Mouse (Mus musculus): Measurements from ENCODE around the gene Tsen15. TPM values are rescaled to one million over a fixed set of nuclear protein-coding genes. Genes with fewer than 3 reads are reported as not detected.
A peak's percentile ranks its signal among the peaks of the same experiment; 100 is the strongest.

Gene Tsen15
- polyA plus RNA-seq, 1 experiment from 2014 or later = 73.4 TPM

DNA sequence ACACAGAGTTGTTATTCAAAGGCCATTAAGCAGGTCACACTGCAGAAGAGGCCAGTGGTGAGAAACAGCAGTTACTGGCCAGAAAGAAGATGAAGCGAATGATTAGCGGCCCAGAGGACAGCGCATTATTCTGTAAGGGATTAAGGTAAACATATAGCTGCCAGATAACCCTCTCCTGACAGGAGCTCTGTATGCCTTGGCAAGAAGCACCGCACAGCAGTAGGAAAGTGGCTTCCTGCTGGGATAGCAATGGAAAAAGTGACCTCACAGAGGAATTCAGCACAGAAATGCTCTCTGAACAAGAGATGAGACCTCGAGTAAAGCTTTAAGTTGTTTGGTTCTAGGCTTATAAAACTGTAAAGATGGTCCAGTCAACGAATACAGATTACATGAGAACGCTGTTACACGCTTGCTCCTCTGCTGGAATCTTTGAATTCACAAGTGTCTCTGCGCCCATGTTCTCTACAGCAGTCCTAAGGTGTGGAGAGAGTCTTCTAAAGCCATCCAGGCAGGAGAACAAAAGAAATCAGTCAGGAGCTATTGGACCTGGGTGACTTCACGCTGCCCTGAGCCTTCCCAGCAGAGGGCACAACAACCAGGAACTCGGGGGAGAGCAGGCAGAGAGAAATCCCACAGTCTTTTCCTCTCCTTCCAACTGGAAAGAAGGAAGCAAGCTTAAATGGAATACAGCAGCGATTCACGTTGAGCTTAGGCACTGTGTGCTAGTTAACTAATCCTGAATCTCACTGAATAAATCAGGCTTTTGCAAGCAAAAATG, 18.0 kb downstream of the Tsen15 start:
- peak; percentile 54 for DNase-seq (ENCODE audit: low spot score)
- H3K4me2 ChIP-seq (ENCODE audit: low read length) = no peak overlapping the region
- H3K9ac ChIP-seq (ENCODE audit: low read depth, low read length) = no peak overlapping the region
- H3K9me3 ChIP-seq (replicated peaks; ENCODE audit: low read length) = no peaks in the 10 kb centered on the region
- no peaks in the 10 kb centered on the region for H3K4me1 ChIP-seq (replicated peaks; ENCODE audit: insufficient read depth, low read length)
- WGBS = 42% methylated on average over 13 of the region's 13 CpGs
- no peak overlapping the region for H3K27ac ChIP-seq
- TF ChIP-seq CTCF (IDR thresholded peaks at IDR 0.05; ENCODE audit: low read depth) = peak; percentile 39; the same call in 1 of the 2 replicates
- no peak overlapping the region for H3K4me3 ChIP-seq (replicated peaks; ENCODE audit: low read depth, low read length)
- no peak for ATAC-seq (replicated peaks; ENCODE audit: low FRiP score, low read depth)
- 0 out of 2 replicates have a peak, but pooled peaks cover 4% of the 10 kb centered on the region for H3K36me3 ChIP-seq (ENCODE audit: insufficient read depth, low read length)
- H3K27me3 ChIP-seq (ENCODE audit: insufficient read depth, low read length) = no peaks in the 10 kb centered on the region

DNA sequence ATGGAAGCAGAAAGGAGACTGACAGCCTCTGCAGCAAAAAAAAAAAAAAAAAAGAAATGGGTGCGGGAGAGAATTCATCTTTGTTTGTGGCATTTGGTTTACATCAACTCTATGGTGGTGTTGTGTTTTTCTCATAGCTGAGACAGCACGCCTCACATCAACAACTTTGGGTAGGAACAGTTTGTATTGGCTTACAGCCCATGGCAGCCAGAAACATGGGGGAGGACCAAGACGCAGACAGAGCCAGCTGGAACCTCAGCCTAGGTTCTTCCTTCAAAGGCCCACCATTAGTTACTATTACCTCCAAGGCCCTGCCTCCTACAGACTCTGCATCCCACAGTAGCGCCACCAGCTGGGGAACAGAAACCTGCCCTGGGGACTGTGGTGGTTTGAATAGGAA, 29.8 kb downstream of the Tsen15 start:
- no peaks in the 10 kb centered on the region for H3K27me3 ChIP-seq (ENCODE audit: insufficient read depth, low read length)
- WGBS = 57% methylated on average over 4 of the region's 4 CpGs
- no peak overlapping the region for H3K4me3 ChIP-seq (replicated peaks; ENCODE audit: low read depth, low read length)
- no peaks in the 10 kb centered on the region for H3K36me3 ChIP-seq (ENCODE audit: insufficient read depth, low read length)
- DNase-seq (ENCODE audit: low spot score) = peak; percentile 63
- H3K4me2 ChIP-seq (ENCODE audit: low read length) = no peak overlapping the region
- no peak for ATAC-seq (replicated peaks; ENCODE audit: low FRiP score, low read depth)
- H3K27ac ChIP-seq = no peak overlapping the region
- H3K9ac ChIP-seq (ENCODE audit: low read depth, low read length) = no peak overlapping the region
- no peaks in the 10 kb centered on the region for H3K9me3 ChIP-seq (replicated peaks; ENCODE audit: low read length)
- H3K4me1 ChIP-seq (replicated peaks; ENCODE audit: insufficient read depth, low read length) = no peaks in the 10 kb centered on the region
- TF ChIP-seq CTCF (IDR thresholded peaks at IDR 0.05; ENCODE audit: low read depth) = no peak

DNA sequence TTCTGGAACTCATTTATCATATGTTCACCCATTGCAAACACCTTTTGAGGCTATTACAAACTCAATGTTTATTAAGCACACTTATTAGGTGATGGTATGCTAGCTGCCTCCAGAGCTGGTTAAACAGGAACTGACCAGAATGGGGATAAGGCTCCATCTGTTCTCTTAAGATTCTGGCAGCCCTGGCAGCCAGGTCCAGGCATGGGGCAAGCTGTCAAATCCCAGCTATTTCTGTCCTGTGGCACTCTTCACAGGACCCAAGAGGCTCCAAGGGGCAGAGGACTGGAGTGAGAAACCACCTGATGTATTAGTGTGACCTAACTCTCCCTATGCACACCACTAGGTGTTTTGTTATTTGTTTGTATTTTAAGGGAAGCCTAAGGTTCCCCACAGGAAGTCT, 38.5 kb downstream of the Tsen15 start:
- H3K9ac ChIP-seq (ENCODE audit: low read depth, low read length) = no peak overlapping the region
- H3K4me1 ChIP-seq (replicated peaks; ENCODE audit: insufficient read depth, low read length) = no peaks in the 10 kb centered on the region
- H3K9me3 ChIP-seq (replicated peaks; ENCODE audit: low read length) = no peaks in the 10 kb centered on the region
- no peak overlapping the region for H3K27ac ChIP-seq
- no peaks in the 10 kb centered on the region for H3K36me3 ChIP-seq (ENCODE audit: insufficient read depth, low read length)
- ATAC-seq (replicated peaks; ENCODE audit: low FRiP score, low read depth) (no peak), DNase-seq (ENCODE audit: low spot score) (no peak)
- no peak for TF ChIP-seq CTCF (IDR thresholded peaks at IDR 0.05; ENCODE audit: low read depth)
- no peak overlapping the region for H3K4me2 ChIP-seq (ENCODE audit: low read length)
- H3K4me3 ChIP-seq (replicated peaks; ENCODE audit: low read depth, low read length) = no peak overlapping the region
- H3K27me3 ChIP-seq (ENCODE audit: insufficient read depth, low read length) = no peaks in the 10 kb centered on the region

DNA sequence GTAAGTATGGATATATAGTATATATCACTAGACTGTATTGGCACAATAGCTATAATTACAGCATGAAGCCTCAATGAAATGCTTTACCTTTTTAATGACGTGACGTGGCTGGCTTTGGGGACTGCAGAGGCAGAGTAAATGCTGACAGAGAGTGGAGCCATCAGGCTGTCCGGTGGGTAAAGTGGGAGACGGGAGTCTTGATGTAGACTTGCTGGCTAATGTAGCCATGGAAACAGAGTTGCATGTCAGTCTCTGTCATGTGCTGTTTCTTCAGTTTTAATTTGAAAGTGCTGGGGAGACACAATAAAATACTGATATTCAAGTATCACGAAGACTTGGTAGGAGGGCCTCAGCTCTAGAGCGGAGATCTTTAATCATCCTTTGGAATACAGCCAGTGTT, 62.5 kb downstream of the Tsen15 start:
- no peak overlapping the region for H3K4me3 ChIP-seq (replicated peaks; ENCODE audit: low read depth, low read length)
- no peaks in the 10 kb centered on the region for H3K9me3 ChIP-seq (replicated peaks; ENCODE audit: low read length)
- H3K27me3 ChIP-seq (ENCODE audit: insufficient read depth, low read length) = no peaks in the 10 kb centered on the region
- DNase-seq (ENCODE audit: low spot score) = no peak
- no peak overlapping the region for H3K27ac ChIP-seq
- no peak overlapping the region for H3K9ac ChIP-seq (ENCODE audit: low read depth, low read length)
- WGBS = 92% methylated on average over 6 of the region's 6 CpGs
- H3K4me2 ChIP-seq (ENCODE audit: low read length) = no peak overlapping the region
- H3K4me1 ChIP-seq (replicated peaks; ENCODE audit: insufficient read depth, low read length) = no peaks in the 10 kb centered on the region
- TF ChIP-seq CTCF (IDR thresholded peaks at IDR 0.05; ENCODE audit: low read depth) = no peak
- no peaks in the 10 kb centered on the region for H3K36me3 ChIP-seq (ENCODE audit: insufficient read depth, low read length)
- ATAC-seq (replicated peaks; ENCODE audit: low FRiP score, low read depth) = no peak

Other genes with a start within 250 kb of the Tsen15 start
- 3.1 and 3.3 TPM in 2 replicates for gene Colgalt2, start 13.1 kb upstream of the Tsen15 start, polyA plus RNA-seq (2015; fragmentation: Nextera tagmentation; extraction: Ambion mirVana)

Measured in kidney, postnatal 0 days (tissue).